Mouse (Mus musculus): ENCODE measurements at regions not wholly inside any gene's neighbourhood (a gene's known extent, or its start where the extent isn't known, plus 50 kb on each side); places are given as distances from the start of the nearest gene placed in this dataset.
"Not testable (repeated sequence)": the region's sequence is repeated elsewhere in the genome, so short reads cannot be mapped to it uniquely, and the experiment has no call there.

- DNase-seq (ENCODE audit: low spot score), result peak; percentile 1
These were observed 207.6 kb downstream of the Snurf start for GRCm38 (mm10) chr7:59797212-59797611.

- not testable (repeated sequence) for DNase-seq (ENCODE audit: low spot score)
These were observed 235.1 kb downstream of the Snurf start for GRCm38 (mm10) chr7:59769749-59770148.

- DNase-seq (ENCODE audit: low spot score), result not testable (repeated sequence)
These were observed 236.2 kb downstream of the Snurf start for GRCm38 (mm10) chr7:59768641-59769040.

GRCm38 (mm10) chr7:59767325-59767724 is 237.5 kb downstream of the Snurf start:
- DNase-seq (ENCODE audit: low spot score), result not testable (repeated sequence)
